Mouse (Mus musculus) cerebellum, adult 2 months (tissue): ENCODE measurements around the gene Gbf1.

ENCODE experiments used
- CTCF ChIP-seq: fragments of 200-500 bp; IDR thresholded peaks from 2 replicates; pipeline ENCODE4 v1.5.1; 2011; ENCODE audit warnings: low read depth, mild to moderate bottlenecking, control low read depth, low read length, moderate library complexity, borderline replicate concordance; ENCODE audit not compliant: insufficient read depth
- POLR2A ChIP-seq: fragments of 200-500 bp; IDR thresholded peaks from 2 replicates; pipeline ENCODE4 v1.6.1; 2011; ENCODE audit warnings: low read length, control low read depth, borderline replicate concordance; ENCODE audit not compliant: insufficient read depth

DNA sequence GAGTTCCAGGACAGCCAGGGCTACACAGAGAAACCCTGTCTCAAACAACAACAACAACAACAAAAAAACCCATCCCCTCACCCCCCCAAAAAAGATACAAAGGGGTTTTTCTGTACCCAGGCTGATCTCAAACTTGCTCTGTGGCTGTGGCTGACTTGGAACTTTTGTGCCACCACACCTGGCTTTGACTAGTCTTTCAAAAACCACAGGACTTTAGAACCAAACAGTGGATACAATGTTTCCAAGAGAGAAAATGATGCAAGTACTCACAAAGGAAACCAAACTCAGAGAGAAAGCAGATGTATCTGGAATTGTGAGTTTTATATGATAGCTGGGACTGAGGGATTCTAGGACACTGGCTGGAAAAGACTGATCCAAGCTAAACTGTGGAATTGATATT, 27.7 kb upstream of the Gbf1 start:
- no peak for TF ChIP-seq POLR2A
- no peak for TF ChIP-seq CTCF
